Mouse (Mus musculus) splenic B cell, adult 2 months (primary cell): ENCODE data around the gene Mettl6.
"Not testable (repeated sequence)": the region's sequence is repeated elsewhere in the genome, so short reads cannot be mapped to it uniquely, and the experiment has no call there.

Experiments
- DNase-seq: peaks from one replicate; pipeline ENCODE4 v3.0.0-alpha.2; 2011; ENCODE audit warnings: low read depth, low spot score
- H3K27me3 ChIP-seq: 2 replicates; pipeline ENCODE4 v1.6.1; 2012; ENCODE audit warnings: mild to moderate bottlenecking, low read length, moderate library complexity, mixed read lengths; ENCODE audit not compliant: control insufficient read depth, poor library complexity, insufficient read depth, severe bottlenecking
- H3K36me3 ChIP-seq: 2 replicates; pipeline ENCODE4 v1.6.1; 2012; ENCODE audit warnings: mild to moderate bottlenecking, low read length, moderate library complexity, mixed read lengths; ENCODE audit not compliant: control insufficient read depth, poor library complexity, insufficient read depth, severe bottlenecking

Gene Mettl6

DNA sequence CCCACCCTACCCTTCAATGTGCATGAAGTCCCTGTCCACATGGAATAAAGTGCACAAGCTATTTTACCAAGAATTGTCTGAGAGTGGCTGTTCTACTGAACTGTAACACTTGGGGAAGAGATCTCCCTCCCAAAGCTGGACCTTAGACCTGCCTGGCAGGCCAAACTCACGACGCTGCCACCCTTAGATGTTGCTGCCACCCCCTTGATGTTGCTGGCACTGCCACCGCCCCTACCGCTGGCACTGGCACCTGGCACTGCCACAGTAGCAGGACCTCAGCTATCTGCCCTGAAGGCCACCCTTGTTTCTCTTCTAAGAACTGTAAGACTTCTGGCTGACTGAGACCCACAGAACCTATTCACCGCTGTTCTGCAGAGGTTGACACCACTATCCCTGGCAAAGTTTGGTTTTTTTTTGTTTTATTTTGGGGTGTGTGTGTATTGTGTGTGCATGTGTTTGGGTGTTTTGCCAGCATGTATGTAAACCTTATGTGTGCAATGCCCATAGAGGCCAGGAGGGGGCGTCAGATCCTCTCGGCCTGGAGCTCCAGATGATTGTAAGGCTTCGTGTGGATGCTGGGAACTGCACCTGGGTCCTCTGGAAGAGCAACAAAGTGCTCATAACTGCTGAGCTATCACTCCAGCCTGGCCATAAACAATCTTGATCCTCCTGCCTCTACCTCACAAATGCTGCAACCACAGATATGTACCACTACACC is 39.8 kb downstream of the Mettl6 start:
- no peaks in the 10 kb centered on the region for H3K36me3 ChIP-seq
- H3K27me3 ChIP-seq: no peaks in the 10 kb centered on the region
- DNase-seq: no peak

- H3K27me3 ChIP-seq, H3K36me3 ChIP-seq, DNase-seq: not testable (repeated sequence)
Observed at GRCm38 (mm10) chr14:31453946-31454345, 40.9 kb downstream of the Mettl6 start.

GRCm38 (mm10) chr14:31448994-31449393 is 45.8 kb downstream of the Mettl6 start:
- Histone ChIP-seq H3K36me3 (no peaks in the 10 kb centered on the region), H3K27me3 (no peaks in the 10 kb centered on the region)
- no peak for DNase-seq

GRCm38 (mm10) chr14:31443616-31444015 is 51.2 kb downstream of the Mettl6 start:
- no peak for DNase-seq
- Histone ChIP-seq H3K27me3 (no peaks in the 10 kb centered on the region), H3K36me3 (no peaks in the 10 kb centered on the region)

GRCm38 (mm10) chr14:31440725-31441124 is 54.1 kb downstream of the Mettl6 start:
- no peaks in the 10 kb centered on the region for H3K36me3 ChIP-seq
- peak; percentile 55 for DNase-seq
- no peaks in the 10 kb centered on the region for H3K27me3 ChIP-seq

DNA sequence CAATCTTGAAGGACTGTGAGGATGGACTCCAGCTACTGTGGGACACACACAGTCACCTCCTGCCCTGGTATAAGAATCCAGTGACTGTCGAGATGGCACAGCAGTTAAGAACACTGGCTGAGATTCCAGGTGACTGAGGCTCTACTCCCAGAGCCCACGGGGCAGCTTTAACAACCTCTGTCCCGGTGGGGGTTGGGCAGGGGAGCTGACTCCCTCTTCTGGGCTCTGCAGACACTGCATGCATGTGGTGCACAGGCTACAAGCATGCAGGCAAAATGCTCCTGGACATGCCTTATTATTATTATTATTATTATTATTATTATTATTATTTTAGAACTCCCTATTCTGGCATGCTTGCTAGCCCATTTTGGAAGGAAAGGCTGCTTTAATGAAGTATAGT is 54.6 kb downstream of the Mettl6 start:
- H3K27me3 ChIP-seq: no peaks in the 10 kb centered on the region
- DNase-seq: no peak
- no peaks in the 10 kb centered on the region for H3K36me3 ChIP-seq

DNA sequence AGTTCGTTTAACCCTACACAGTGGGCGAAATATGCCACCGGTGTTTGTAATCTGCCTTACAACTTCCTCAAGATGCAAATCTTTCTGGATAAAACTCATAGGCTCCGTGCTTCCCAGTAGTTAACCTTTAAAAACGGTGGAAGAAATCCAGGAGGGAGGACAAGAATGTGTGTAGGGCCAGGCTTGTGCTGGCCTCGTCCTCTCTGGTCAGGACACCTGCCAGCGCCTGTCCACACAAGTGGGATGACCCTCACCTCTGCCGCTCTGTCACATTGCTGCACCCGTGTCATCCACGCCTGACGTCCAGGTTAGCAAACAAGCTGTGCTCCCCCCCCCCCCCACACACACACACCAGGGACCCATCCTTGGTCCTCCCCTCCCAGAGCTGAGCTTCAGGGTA is 55.6 kb downstream of the Mettl6 start:
- no peaks in the 10 kb centered on the region for H3K36me3 ChIP-seq

GRCm38 (mm10) chr14:31437826-31438529 is 56.9 kb downstream of the Mettl6 start:
- H3K36me3 ChIP-seq: no peaks in the 10 kb centered on the region
- no peak for DNase-seq

More for the DNA sequence above, 55.6 kb downstream of the Mettl6 start:
- H3K27me3 ChIP-seq: no peaks in the 10 kb centered on the region
- DNase-seq: no peak

DNA sequence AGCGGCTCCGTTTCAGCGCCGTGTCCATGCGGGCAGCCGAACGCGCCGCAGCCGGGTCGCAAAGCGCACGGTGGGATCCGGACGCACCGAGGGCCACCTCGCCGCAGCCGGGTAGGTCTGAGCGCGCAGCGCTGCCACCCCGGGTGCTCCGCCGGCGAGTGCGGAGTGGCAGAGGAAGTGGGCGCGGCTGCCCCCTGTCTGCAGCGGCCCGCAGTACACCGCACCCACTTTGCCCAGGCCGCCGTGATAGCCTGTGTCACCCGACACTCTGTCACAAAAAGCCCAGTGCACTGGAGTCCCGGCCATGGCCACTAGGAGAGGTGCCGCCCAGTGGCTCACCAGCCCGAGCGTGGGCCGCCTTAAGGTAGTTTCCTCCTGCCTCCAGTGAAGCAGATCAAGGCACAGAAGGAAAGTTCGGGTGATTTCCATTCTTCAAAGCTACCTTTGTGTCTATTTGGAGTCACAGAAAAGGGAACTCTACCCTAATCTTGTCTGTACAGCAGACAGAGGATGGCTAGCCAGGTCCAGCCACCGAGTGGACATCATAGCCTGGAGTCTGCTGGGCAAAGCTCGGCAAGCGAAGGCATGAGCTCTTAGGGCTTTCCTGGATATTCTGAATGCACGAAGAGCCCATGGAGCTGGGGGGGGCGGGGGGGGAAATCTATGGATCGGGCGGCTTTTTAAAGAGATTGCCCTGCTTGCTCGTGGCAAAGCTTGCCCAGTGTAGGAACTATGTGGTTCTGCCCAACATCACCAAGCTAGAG is 58.7 kb downstream of the Mettl6 start, which contains the start of gene Sh3bp5:
Gene Sh3bp5 (minus strand): TSS at position 149 of the 764 bp plus-strand sequence.
- H3K36me3 ChIP-seq: peaks cover 8% of the 10 kb centered on the region
- peak; percentile 98 for DNase-seq
- no peaks in the 10 kb centered on the region for H3K27me3 ChIP-seq

More at GRCm38 (mm10) chr14:31437826-31438529, 56.9 kb downstream of the Mettl6 start:
- no peaks in the 10 kb centered on the region for H3K27me3 ChIP-seq

- Histone ChIP-seq H3K27me3 (no peaks in the 10 kb centered on the region), H3K36me3 (peaks cover 8% of the 10 kb centered on the region)
- DNase-seq: no peak
Observed at GRCm38 (mm10) chr14:31435018-31435915, 59.6 kb downstream of the Mettl6 start.

- no peaks in the 10 kb centered on the region for H3K27me3 ChIP-seq
- H3K36me3 ChIP-seq: peaks cover 11% of the 10 kb centered on the region
- no peak for DNase-seq
Observed at GRCm38 (mm10) chr14:31434426-31434825, 60.4 kb downstream of the Mettl6 start.

GRCm38 (mm10) chr14:31433851-31434360 is 60.9 kb downstream of the Mettl6 start:
- peaks cover 12% of the 10 kb centered on the region for H3K36me3 ChIP-seq
- no peak for DNase-seq
- no peaks in the 10 kb centered on the region for H3K27me3 ChIP-seq

DNA sequence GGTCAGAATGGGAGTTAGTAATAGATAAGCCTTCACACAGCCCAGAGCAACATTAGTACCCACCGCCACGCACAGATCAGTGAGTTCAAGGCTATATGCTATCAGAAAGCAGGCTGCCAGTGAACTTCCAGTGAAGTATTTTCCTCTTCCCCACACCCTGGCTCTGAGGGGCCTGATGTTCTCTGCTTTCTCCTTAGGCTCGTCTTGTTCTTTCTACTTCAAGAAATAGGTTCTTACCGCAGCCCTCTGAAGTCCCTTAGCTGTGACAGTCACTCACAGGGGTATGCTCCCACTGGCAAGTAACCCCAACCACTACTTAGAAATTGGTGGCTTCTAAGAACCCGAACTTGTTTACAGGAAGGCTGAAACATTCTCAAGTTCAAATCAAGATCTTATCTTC is 61.7 kb downstream of the Mettl6 start:
- DNase-seq: no peak
- Histone ChIP-seq H3K36me3 (peaks cover 13% of the 10 kb centered on the region), H3K27me3 (no peaks in the 10 kb centered on the region)

DNA sequence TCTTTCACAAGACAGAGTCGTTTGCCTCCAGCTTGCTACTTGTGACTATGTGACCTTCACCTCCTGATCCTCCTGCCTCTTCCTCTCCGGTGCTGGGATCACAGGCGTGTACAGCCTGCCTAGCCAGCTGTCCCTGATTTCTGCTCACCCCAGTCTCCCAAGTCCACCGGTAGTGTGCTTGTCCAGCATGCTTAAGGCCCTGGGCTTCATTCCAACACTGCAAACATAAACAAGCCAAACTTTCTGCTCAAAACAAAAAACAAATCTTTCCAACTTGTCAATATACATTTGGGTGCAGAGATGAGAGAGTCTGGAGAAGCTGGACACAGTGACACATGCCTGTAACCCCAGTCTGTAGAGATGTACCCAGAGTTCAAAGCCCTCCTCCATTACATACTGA is 62.4 kb downstream of the Mettl6 start:
- no peak for DNase-seq
- Histone ChIP-seq H3K27me3 (no peaks in the 10 kb centered on the region), H3K36me3 (peaks cover 13% of the 10 kb centered on the region)
